Mouse (Mus musculus) adrenal gland (tissue): ENCODE measurements around the gene Mndal.
"Not testable (repeated sequence)": the region's sequence is repeated elsewhere in the genome, so short reads cannot be mapped to it uniquely, and the experiment has no call there.

Experiments
- intact Hi-C: fragments of 180-260 bp; cut with DNase I; formaldehyde crosslinking; loops from one replicate; pipeline ENCODE4 v1.15.1; 2025

The Mndal gene

GRCm38 (mm10) chr1:173905885-173906284 lies 36.4 kb downstream of the Mndal start:
- intact Hi-C loops, result not testable (repeated sequence)

- intact Hi-C loops, result not testable (repeated sequence)
Measured at GRCm38 (mm10) chr1:173889741-173890140, 52.5 kb downstream of the Mndal start.

- intact Hi-C loops, result not testable (repeated sequence)
Measured at GRCm38 (mm10) chr1:173887026-173887787, 55.1 kb downstream of the Mndal start.

GRCm38 (mm10) chr1:173880004-173880666 lies 62.2 kb downstream of the Mndal start:
- intact Hi-C loops, result not testable (repeated sequence)

GRCm38 (mm10) chr1:173879225-173879987 lies 62.9 kb downstream of the Mndal start:
- intact Hi-C loops, result not testable (repeated sequence)

- intact Hi-C loops, result not testable (repeated sequence)
Measured at GRCm38 (mm10) chr1:173878264-173878663, 64.0 kb downstream of the Mndal start.

GRCm38 (mm10) chr1:173877125-173877524 lies 65.2 kb downstream of the Mndal start:
- intact Hi-C loops, result not testable (repeated sequence)

GRCm38 (mm10) chr1:173868586-173868985 lies 73.7 kb downstream of the Mndal start:
- intact Hi-C loops, result not testable (repeated sequence)

- intact Hi-C loops, result no loop called here
Measured at GRCm38 (mm10) chr1:173866504-173866903, 75.8 kb downstream of the Mndal start.

- intact Hi-C loops, result not testable (repeated sequence)
Measured at GRCm38 (mm10) chr1:173853711-173854110, 88.6 kb downstream of the Mndal start.

- intact Hi-C loops, result not testable (repeated sequence)
Measured at GRCm38 (mm10) chr1:173852853-173853252, 89.4 kb downstream of the Mndal start.

GRCm38 (mm10) chr1:173846193-173846592 lies 96.1 kb downstream of the Mndal start:
- intact Hi-C loops, result not testable (repeated sequence)

GRCm38 (mm10) chr1:173844754-173845153 lies 97.5 kb downstream of the Mndal start:
- intact Hi-C loops, result no loop called here

- intact Hi-C loops, result not testable (repeated sequence)
Measured at GRCm38 (mm10) chr1:173821481-173821803, 120.8 kb downstream of the Mndal start.

- intact Hi-C loops, result not testable (repeated sequence)
Measured at GRCm38 (mm10) chr1:173820794-173821480, 121.4 kb downstream of the Mndal start.

GRCm38 (mm10) chr1:173809294-173809693 lies 133.0 kb downstream of the Mndal start:
- intact Hi-C loops, result not testable (repeated sequence)

GRCm38 (mm10) chr1:173802689-173803281 lies 139.5 kb downstream of the Mndal start:
- intact Hi-C loops, result not testable (repeated sequence)

- intact Hi-C loops, result not testable (repeated sequence)
Measured at GRCm38 (mm10) chr1:173802207-173802606, 140.1 kb downstream of the Mndal start.

GRCm38 (mm10) chr1:173801791-173802190 lies 140.5 kb downstream of the Mndal start:
- intact Hi-C loops, result not testable (repeated sequence)
